Mouse (Mus musculus): ENCODE results near the gene Il1b.

The Il1b gene

DNA sequence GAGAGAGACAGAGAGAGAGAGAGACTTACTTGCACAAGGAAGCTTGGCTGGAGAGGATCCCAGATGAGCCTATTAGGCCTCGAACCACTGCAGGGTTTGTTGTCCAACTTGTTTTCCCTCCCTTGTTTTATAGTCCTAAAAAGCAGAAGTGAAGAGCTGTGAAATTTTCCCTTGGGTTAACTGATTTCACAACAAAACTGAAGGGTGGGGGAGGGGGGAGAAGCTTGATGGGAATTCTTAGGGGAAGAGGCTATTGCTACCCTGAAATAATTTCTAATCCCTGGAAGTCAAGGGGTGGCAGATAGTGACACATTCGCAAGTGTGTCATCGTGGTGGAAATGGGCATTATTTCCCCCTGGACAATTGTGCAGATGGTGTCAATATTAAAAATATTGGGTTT is at the start of gene Il1b:
TSS of gene Il1b (minus strand) at position 101 of the 400 bp plus-strand sequence.
- DNase-seq (ENCODE audit: low read depth, low spot score): no peak

DNA sequence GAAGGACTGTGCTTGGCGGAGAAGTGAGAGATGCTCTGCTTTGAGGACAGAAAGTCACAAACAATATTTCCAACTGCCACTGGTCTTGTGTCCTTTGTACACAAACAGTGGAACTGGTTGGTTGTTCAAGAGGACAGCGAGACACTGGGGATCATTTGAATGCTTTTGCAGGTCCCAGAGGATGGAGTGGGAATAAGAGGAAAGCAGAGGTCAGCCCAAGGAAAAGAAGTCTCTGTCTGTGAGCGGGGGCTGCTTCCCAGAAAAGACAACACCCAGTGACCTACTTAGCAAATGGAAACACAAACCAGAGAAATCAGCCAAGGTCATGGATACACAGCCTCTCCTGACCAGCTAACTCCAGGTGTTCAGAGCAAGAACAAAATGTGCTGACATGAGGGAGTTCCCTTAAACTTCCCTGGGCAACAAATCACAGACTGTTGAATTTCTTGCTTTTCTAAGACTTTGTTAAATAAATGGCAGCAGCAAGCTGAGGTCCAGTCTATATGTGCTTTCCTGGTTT is 48.5 kb upstream of the Il1b start:
- DNase-seq (ENCODE audit: low read depth, low spot score): peak; percentile 78

DNA sequence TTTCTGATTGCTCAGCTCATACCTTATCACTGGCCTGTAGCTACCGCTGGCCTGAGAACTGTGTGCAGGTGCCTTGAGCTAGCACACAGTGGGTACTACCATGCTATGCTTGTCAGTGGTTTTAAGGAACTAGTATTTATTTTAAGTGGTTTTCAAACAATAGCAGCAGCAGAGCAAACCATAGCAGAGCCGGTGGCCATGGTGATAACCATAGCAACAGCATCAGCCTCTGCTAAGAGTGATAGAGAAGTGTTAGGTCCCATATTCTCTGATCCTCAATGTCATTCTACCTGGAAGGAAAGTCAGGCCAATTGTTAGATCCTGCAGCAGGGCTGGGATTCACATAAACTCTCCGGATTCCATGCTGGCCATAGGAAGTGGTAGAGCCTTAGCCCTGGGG is 43.7 kb upstream of the Il1b start:
- DNase-seq (ENCODE audit: low read depth, low spot score): no peak

DNA sequence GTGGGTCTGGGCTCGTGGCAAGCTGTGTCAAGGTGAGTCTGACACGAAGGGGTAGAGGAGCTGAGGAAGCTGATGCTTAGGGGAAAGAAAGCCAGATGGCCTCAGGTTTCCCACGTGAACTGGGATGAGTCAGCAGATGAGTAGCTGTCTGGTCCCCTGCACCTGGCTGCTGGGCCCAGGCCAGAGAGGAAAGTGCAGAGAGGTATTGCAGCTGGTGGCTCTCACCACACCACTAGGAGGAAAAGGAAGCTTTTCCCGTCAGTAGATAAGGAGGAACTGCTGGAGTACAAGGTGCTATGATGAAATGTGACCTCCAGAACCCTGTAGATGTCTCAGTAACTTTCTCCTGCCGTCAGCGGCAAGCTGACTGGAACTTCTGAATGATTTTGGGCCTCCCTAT is 42.5 kb upstream of the Il1b start:
- DNase-seq (ENCODE audit: low read depth, low spot score): no peak

DNA sequence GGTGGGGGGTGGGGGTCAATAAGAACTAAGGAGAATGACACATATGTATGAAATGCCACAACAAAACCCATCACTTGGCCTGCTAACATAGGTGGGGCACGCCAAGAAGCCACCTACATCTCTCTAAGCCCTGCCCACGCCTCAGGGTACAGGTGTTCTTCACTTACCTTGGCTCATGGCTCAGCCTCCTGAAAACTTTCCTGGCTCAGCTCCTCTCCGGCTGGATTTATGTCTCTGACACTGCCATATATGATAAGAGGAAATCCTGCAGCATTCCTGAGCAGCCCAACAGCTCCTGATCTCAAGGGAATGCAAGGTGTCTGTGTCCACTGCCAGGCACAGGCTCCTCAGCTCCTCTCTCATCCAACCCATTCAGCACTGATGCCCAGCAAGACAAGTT is 40.7 kb upstream of the Il1b start:
- DNase-seq (ENCODE audit: low read depth, low spot score): no peak

DNA sequence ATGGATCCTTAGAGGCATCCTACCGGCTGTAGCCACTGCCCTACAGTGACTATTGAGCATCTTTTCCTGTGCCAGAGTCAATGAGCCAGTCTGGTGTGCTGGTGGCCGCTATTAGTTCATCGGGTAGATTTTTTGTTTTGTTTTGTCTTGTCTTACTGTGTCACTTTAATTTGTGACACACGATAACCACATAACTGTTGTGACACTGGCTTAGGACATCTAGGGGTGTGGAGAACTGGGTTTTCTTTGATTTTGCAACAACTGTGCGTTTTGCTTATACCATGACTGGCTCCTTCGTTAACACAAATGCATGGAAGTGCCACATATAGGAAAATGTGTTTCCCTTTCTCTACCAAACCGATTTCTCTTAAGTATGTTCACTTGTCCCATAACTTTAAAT is 39.4 kb upstream of the Il1b start:
- DNase-seq (ENCODE audit: low read depth, low spot score): no peak

DNA sequence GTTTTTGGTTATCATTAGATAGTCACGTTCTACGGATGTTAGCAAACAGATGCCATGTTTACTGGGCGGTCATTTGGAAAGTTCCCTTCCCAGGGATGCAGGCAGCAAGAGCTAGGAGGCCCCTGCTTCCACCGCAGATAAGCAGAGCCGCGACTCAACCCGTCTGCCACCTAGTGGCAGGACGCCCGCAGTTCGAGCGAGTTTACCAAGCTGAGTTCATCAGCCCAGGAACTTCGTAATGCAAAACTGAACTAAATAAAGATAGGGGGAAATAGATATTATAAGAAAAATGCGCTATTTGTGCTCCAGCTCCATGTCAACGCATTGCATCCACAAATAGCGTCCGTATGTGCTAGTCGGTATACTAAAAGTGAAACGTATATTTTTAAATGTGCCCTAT is 37.5 kb upstream of the Il1b start:
- DNase-seq (ENCODE audit: low read depth, low spot score): peak; percentile 79

DNA sequence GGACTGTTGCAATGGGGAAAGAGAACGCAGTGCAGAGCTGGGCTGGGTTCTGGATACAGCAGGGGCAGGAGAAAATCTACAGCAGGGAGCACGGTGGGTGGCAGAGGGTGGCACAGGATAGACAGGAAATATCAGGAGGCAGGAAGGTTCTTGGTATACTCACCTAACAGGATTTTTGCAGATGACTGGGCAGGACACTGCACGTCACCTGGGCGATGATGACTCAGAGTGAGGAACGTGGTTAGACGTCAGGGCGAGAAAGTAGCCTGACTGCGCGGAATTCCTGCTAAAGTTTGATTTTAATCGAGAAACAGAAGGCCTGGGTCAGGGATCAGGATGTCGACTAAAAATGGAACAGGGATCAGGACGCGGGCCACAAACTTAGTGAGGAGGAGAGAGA is 36.7 kb upstream of the Il1b start:
- no peak for DNase-seq (ENCODE audit: low read depth, low spot score)

DNA sequence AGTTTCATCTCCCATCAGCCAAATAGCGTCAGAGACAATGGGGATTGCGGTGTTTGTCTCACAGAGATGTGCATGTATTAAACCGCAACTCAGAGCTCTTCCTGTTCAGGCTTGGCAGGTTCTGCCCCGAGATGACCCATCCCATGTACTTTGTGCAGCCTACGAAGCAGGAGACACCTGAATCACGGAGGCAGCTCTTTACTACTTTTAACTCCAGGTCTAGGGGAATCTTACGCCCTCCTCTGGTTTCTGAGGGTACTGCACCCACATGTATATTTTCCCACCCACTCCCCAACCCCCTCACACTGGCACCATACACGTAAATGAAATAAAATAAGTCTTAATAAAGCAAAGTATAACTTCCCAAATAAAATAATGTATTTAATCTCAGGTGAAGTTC is 35.6 kb upstream of the Il1b start:
- peak; percentile 28 for DNase-seq (ENCODE audit: low read depth, low spot score)

DNA sequence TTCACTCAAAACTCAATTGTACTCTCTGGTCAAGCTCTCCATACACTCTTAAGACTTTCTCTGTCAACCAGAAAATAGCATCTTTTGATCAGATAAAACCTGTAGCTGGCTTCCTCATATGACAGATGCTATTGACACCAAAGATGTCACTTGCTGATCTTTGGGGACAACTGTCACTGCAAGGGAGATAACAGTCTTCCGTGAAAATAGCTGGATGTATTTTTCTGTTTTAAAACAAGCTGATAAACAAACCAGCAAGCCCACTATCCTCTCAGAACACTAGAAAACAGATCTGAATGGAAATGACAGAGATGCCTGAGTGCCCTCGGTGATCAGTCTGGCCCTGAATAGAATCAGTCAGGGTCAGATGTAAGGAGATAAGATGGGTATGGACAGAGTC is 32.8 kb upstream of the Il1b start:
- no peak for DNase-seq (ENCODE audit: low read depth, low spot score)

DNA sequence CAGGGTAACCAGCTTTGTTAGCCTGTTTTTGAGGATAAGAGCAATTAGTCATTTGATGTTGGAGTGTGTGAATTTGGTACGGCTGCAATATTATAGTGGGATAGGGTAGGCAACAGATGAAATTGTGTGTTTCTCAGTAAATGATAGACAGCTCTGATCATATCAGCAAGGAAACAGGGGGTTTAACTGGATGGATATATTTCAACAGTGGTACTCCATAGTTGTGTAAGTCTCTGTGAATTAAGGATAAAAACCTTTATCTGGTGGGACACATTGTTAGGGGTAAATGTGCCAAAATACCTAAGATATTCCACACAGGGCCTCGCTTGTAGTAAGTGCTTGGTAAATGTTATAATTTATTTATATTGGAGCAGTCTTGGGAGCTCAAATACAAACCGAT is 31.4 kb upstream of the Il1b start:
- no peak for DNase-seq (ENCODE audit: low read depth, low spot score)

DNA sequence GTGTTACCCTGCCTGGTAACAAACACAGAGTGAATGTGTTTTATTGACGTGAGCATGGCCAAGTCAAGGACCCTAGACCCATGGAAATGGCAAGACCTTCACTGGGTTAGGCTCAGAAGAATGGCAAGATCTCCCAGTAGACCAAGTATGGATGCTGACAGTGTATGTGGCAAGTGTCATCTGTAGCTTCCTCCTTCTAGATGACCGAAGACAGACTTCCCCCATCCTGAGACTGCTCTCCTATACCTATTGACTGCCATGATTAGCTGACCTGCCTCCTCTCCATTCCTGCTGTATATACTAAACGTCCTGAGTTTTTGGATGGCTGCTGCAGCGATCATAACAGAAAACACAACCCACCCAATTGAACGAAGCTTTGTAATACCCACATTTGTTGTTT is 30.9 kb upstream of the Il1b start:
- DNase-seq (ENCODE audit: low read depth, low spot score): no peak

DNA sequence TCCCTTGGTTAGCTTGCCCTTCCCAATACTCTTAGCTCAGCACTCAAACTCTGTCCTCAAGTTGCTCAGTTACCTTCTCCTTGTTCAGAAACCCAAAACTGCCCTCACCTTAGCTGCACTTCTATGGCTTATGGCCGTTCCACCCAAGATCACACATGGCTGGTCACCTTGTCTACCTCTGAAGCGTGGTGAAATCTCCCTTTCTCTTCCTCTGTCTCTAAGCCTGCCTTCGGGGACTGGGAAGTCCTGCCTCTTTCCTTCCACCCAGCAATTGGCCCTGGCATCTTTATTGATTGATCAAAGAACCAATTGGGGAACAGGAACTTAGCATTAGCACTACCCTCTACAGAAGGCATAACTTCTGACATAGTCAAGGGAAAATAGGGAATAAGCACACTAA is 27.2 kb upstream of the Il1b start:
- no peak for DNase-seq (ENCODE audit: low read depth, low spot score)

DNA sequence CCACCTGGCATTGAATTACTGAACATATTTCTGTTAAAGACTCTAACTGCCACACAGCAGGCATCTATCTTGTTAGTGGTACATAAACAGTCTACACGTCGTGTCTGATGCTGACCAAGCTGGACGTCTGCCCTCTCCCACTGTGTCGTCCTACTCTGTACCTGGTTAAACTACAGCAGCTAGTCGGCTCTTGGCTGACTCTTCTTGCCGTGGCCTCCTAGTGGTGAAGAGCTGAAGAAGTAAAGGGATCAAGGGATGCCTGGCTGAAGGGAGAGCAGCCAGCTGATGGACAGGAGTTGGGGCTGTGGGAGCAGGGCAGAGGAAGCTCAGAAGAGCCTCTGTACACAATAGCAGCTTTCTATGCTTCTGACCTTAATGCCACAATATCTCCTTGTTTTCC is 22.6 kb upstream of the Il1b start:
- DNase-seq (ENCODE audit: low read depth, low spot score): peak; percentile 49

DNA sequence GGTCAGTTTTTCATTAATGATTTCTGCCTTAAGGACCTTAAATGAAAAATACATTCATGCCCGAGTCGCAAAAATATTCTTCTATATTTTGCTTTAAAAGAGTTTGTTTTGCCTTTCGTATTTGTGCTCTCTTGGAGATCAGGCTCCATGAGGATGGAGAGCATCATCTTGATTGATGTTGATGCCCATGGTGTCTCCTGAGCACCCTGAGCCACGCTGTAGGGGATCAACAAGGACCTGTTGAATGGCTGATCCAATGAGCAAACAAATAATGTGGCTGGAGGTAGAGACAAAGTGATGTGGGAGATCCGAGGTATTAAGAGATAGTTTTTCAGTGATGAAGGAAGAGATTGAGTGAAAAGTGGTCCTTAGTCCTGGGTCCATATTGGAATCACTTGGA is 19.2 kb upstream of the Il1b start:
- DNase-seq (ENCODE audit: low read depth, low spot score): no peak

DNA sequence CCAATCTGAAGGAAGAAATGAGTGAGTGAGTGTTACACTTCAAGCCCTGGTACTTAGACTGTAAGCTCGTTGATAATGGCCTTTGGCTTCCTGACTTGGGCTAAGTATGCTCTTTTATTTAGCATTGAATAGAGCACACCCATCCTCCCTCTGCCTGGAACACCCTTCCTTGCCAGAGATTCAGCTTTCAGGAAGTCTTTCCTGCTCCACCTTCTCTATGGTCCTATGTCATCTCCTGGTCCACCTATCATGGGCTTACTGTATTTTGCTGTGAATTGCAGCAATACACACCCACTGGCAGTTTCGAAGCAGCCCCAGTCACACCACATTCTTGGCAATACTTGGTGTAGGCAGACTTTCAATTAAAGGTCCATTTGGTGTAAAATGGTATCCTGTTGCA is 18.4 kb upstream of the Il1b start:
- DNase-seq (ENCODE audit: low read depth, low spot score): no peak

DNA sequence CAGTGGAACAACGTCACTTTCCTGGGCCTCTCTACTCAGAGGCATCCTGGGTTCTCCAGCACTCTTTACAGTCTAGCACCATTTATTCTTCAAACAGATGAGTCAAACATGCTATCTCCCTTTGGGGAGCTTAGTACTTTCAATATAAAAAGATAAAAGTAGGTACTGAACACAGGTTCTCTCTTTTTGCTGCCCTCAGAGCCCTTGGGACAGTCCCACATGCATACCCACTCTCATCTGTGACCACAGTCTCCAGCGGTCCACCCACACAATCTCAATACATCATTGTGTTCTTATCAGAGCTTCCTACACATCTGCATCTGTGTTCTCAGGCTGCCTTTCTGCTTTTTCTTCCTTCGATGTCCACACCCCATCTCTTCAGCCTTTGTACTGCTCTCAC is 14.4 kb upstream of the Il1b start:
- DNase-seq (ENCODE audit: low read depth, low spot score): no peak

DNA sequence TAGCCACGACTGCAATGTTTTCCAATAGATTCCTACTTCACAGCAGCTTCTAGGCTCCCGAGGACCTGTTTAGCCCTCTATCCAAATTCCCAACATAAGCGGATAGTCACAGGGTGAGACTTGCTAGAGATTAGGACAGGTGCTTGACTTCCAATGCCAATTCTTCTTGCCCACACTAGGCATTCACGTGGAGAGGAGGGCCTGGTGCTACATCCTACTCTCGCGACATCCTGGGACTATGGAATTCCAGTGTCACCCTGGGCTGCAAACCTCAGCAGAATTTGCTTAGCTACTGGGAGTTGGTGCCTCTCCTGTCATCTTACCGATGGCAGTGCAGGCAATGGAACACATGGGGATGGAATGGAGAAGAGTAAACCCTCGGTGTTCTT is 13.3 kb upstream of the Il1b start:
- DNase-seq (ENCODE audit: low read depth, low spot score): no peak

DNA sequence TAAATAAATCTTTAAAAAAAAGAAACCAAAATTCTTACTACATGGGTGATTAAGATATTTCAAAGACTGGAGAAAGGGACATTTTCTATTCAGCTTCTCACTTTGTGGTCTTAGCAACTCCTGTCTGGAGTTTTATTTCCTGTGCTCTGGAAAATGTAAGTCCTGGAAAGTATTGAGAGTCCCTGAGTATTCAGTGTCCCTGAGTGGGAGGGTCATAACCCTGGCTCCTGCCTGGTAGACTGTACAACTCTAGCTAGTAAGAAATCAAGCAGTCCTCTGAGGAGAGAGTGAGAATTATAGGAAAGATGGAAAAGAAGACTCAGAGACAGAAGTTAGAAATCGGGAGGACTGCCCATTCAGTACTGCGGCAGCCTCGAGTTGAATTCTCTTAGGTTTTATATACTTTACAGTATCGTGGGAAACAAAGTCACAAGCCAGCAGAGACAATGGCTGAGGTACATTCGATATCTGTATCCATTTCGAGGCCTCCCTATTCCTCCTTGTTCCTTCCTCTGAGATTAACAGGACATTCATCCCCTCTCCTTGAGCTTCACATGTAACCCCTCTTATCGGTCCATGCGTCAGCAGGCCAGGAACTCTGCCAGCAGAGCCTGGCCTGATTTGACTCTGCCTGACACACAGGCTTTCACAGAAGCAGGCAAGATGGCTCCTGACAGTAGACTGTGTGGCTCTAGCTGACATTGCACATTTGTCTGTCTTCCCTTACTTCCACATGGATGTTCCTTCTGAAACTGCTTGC is 12.8 kb upstream of the Il1b start:
- no peak for DNase-seq (ENCODE audit: low read depth, low spot score)

DNA sequence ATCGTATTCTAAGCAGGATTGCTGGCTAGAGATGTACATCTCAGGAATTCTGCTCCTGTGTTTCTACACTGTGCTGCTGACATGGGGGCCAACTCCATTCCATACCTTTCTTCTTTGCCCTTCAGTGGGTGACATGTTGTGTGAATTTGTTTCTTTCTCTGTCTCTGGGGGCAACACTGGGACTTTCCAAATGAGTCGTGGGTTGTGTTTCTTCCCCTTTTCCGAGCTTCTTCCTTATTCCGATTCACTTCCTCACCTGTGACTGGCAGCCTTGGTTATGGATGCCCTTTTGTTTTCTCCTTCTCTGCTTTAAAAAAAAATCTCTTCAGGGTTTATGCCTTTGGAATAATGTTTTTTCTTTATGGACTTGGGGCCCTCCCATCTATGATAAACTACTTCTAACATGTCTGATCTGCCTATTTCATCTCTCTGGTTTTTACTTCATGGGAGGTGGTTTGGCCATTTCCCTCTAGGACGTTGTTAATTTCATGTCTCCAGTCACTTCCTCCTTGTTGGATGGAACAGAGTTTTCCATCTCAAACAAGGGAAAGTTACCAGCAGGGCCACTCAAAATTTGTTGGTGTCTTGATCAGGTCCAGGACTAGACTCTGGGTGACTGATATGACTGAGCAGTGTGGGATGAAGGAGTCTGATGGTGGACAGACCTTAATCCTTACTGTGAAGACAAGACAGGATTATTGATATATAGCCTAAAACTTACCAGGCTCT is 10.0 kb upstream of the Il1b start:
- no peak for DNase-seq (ENCODE audit: low read depth, low spot score)

DNA sequence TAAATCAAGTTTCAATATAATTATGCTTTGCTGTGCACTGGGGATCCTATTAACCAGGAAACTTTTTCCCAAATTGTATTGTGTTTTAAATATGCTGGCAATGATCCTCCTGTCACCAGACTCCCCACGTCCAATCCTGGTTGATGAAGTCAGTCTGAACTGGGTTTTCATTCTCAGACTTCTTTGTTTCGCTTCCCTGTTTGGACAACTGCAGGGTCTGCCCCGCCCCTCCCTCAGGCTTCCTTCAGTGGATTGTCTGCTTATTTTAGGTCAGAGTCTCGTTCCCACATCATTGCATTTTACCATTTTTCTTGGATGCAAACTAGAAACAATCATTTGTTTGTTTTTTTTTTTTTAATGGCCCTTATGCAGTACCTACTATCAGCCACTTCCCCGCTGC is 9.3 kb upstream of the Il1b start:
- DNase-seq (ENCODE audit: low read depth, low spot score): no peak

DNA sequence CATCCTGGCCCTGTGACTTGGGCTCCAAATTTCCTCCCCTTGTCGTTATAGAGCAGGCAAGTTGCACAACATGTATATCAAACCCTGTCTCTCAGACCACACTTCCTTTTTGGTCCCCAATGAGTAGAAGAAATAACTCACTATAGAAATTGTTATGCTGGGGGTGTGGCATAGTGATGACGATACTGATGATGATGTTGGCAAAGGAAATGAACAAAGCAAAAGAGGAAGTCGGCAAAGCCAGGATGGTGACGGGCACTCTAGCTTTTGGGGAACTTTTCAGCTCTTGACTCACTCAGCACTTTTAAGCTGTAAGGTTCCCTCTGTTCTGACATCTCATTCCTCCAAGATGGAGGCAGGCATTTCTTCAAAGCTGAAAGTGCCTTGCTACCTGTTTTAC is 2.4 kb upstream of the Il1b start:
- no peak for DNase-seq (ENCODE audit: low read depth, low spot score)

DNA sequence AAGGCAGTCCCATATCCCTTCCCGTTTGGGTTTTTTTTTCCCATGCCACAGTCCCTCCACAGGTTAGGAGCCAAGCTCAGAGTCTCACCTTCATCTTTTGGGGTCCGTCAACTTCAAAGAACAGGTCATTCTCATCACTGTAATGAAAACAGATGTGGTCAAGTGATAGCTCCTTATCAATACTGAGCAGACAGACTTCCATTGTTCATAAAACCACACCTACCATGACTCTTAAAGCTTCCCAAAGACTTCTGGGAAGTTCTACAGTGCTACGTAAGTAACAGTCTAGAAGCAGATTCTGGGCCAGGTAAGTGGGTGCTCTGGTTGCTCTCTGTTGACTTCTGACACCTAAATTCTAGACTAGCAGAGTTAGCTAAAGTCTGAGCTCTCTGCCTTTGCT is 1.3 kb downstream of the Il1b start:
- DNase-seq (ENCODE audit: low read depth, low spot score): no peak
